Mouse (Mus musculus): ENCODE measurements around the gene Fchsd2. TPM values are rescaled to one million over a fixed set of nuclear protein-coding genes. Genes with fewer than 3 reads are reported as not detected.

The Fchsd2 gene
- polyA plus RNA-seq, 1 experiment from 2014 or later = 20.1 TPM

DNA sequence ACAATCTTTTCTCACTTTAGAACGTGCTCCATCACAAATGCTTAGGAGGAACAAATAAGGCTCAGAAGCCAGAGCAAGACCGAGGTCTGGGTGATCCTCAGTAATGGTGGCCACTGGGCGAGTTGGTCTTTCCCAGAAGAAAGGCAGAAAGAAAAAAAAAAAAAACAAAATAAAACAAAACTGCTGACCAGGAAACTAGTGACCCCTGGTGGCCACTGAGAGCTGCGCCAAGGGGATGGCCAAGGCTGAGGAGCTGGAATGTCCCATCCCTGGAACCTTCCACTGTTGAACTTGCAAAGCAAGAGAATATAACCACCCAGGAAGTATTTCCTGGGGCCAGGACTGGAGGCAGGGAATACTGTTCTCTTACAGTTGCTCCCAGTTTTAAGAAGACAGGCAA lies 195.8 kb downstream of the Fchsd2 start:
- no peak overlapping the region for H3K9ac ChIP-seq (ENCODE audit: low read depth, low read length)

DNA sequence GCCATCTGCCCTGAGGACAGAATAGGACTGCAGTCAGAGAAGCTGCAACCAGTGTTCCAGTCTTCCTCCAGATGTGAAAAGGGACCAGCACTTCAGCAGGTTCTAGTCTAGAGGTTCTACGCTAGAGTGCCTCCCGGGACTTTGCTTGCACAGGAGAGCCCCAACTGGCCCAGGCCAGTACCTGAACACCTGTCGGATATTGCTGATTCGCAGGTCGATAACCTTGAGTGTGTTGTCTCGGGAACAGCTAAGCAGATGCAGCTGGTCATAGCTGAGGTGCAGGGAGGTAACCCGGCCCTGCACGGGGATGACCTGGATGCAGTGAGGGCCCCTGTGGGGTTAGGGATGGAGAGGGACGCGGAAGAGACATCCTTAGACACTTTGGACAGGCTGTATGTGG lies 197.7 kb downstream of the Fchsd2 start:
- H3K4me3 ChIP-seq (ENCODE audit: low read depth, low read length) = no peak overlapping the region
- no peak overlapping the region for H3K4me2 ChIP-seq (replicated peaks; ENCODE audit: low read depth)
- H3K9ac ChIP-seq (ENCODE audit: low read depth, low read length) = no peak overlapping the region
- no peaks in the 10 kb centered on the region for H3K9me3 ChIP-seq (ENCODE audit: control insufficient read depth)
- no peak for ATAC-seq
- no peaks in the 10 kb centered on the region for H3K27me3 ChIP-seq (replicated peaks; ENCODE audit: control insufficient read depth, insufficient read depth, low read length)
- no peaks in the 10 kb centered on the region for H3K4me1 ChIP-seq (replicated peaks; ENCODE audit: control insufficient read depth, insufficient read depth, low read length)
- 88% methylated on average over 10 of the region's 10 CpGs for WGBS
- no peak overlapping the region for H3K27ac ChIP-seq (ENCODE audit: low read depth, low read length)
- TF ChIP-seq CTCF (IDR thresholded peaks at IDR 0.05; ENCODE audit: low read depth) = no peak
- peaks cover 27% of the 10 kb centered on the region for H3K36me3 ChIP-seq (ENCODE audit: control insufficient read depth, insufficient read depth)

More for the DNA sequence above, 195.8 kb downstream of the Fchsd2 start:
- Histone ChIP-seq H3K4me2 (replicated peaks; ENCODE audit: low read depth) (no peak overlapping the region), H3K4me3 (ENCODE audit: low read depth, low read length) (no peak overlapping the region), H3K36me3 (ENCODE audit: control insufficient read depth, insufficient read depth) (peaks cover 32% of the 10 kb centered on the region), H3K27me3 (replicated peaks; ENCODE audit: control insufficient read depth, insufficient read depth, low read length) (no peaks in the 10 kb centered on the region), H3K9me3 (ENCODE audit: control insufficient read depth) (no peaks in the 10 kb centered on the region), H3K4me1 (replicated peaks; ENCODE audit: control insufficient read depth, insufficient read depth, low read length) (no peaks in the 10 kb centered on the region), H3K27ac (ENCODE audit: low read depth, low read length) (no peak overlapping the region)
- WGBS = 35% methylated on average over 4 of the region's 4 CpGs
- no peak for ATAC-seq
- peak; percentile 82 for TF ChIP-seq CTCF (IDR thresholded peaks at IDR 0.05; ENCODE audit: low read depth)

DNA sequence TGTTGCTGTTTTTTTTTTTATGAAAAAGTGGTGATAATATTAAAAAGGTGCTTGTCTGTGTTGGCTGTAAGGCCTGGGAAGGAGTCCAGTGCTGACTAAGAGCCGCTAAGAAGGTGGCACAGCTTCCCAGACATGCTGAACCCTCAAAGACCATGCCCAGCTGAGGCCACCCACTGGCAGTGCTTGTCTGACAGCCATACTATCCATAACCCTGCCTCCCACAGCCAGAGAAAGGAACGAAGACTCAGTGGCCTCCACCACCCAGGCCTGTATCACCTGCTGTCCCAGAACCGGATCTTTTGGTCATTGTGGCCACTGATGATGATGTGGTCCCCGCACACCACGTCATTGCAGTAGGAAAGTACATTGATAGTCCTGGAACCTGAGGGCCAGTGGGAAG lies 198.5 kb downstream of the Fchsd2 start:
- ATAC-seq = no peak
- Histone ChIP-seq H3K4me2 (replicated peaks; ENCODE audit: low read depth) (no peak overlapping the region), H3K4me1 (replicated peaks; ENCODE audit: control insufficient read depth, insufficient read depth, low read length) (0 out of 2 replicates have a peak, but pooled peaks cover 2% of the 10 kb centered on the region), H3K9ac (ENCODE audit: low read depth, low read length) (no peak overlapping the region), H3K4me3 (ENCODE audit: low read depth, low read length) (no peak overlapping the region), H3K36me3 (ENCODE audit: control insufficient read depth, insufficient read depth) (peaks cover 23% of the 10 kb centered on the region; the same call in 1 of the 2 replicates), H3K9me3 (ENCODE audit: control insufficient read depth) (no peaks in the 10 kb centered on the region), H3K27me3 (replicated peaks; ENCODE audit: control insufficient read depth, insufficient read depth, low read length) (no peaks in the 10 kb centered on the region), H3K27ac (ENCODE audit: low read depth, low read length) (no peak overlapping the region)
- WGBS = 87% methylated on average over 5 of the region's 5 CpGs
- TF ChIP-seq CTCF (IDR thresholded peaks at IDR 0.05; ENCODE audit: low read depth) = no peak

DNA sequence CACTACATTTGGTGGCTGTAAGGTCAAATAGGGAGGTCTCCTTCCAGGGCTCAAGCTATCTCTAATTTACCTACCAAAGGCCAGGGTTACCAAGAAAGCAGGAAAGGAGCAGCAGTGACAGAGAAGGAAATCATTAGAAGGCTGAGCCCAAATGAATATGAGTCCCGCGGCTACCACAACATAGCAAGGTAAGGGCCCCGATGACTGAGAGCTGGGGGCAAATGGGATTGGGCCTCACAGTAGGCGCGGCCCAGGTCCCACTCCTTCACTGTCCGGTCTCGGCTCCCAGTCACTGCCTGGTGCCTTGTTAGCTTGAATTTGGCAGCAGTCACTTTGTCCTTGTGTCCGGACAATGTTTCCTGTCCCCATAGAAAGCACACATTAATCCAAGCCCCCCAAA lies 199.0 kb downstream of the Fchsd2 start:
- Histone ChIP-seq H3K9ac (ENCODE audit: low read depth, low read length) (no peak overlapping the region), H3K27me3 (replicated peaks; ENCODE audit: control insufficient read depth, insufficient read depth, low read length) (no peaks in the 10 kb centered on the region), H3K9me3 (ENCODE audit: control insufficient read depth) (no peaks in the 10 kb centered on the region), H3K4me3 (ENCODE audit: low read depth, low read length) (no peak overlapping the region), H3K4me1 (replicated peaks; ENCODE audit: control insufficient read depth, insufficient read depth, low read length) (0 out of 2 replicates have a peak, but pooled peaks cover 6% of the 10 kb centered on the region), H3K36me3 (ENCODE audit: control insufficient read depth, insufficient read depth) (peaks cover 23% of the 10 kb centered on the region; the same call in 1 of the 2 replicates), H3K4me2 (replicated peaks; ENCODE audit: low read depth) (no peak overlapping the region), H3K27ac (ENCODE audit: low read depth, low read length) (no peak overlapping the region)
- no peak for ATAC-seq
- TF ChIP-seq CTCF (IDR thresholded peaks at IDR 0.05; ENCODE audit: low read depth) = no peak
- WGBS = 87% methylated on average over 8 of the region's 8 CpGs

DNA sequence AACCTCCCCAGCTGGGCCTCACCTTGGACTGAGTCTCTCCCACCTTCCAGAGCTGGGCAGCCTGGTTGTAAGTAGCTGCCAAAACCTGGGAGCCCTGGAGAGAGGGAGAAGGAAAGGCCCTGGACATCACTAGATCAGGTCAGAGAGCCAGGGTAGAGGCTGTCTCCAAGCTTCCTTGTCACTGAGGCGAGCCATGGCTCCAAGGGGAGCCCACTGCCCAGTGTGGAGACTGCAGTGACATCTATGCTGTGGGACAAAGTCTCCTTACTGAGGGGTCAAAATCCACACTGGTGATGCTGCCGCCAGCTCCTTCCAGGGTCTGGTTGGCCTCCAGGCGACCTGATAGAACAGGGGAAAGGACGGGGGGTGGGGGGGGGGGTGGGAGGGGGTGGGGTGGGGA lies 199.4 kb downstream of the Fchsd2 start:
- no peak for TF ChIP-seq CTCF (IDR thresholded peaks at IDR 0.05; ENCODE audit: low read depth)
- no peak overlapping the region for H3K27ac ChIP-seq (ENCODE audit: low read depth, low read length)
- 68% methylated on average over 4 of the region's 4 CpGs for WGBS

DNA sequence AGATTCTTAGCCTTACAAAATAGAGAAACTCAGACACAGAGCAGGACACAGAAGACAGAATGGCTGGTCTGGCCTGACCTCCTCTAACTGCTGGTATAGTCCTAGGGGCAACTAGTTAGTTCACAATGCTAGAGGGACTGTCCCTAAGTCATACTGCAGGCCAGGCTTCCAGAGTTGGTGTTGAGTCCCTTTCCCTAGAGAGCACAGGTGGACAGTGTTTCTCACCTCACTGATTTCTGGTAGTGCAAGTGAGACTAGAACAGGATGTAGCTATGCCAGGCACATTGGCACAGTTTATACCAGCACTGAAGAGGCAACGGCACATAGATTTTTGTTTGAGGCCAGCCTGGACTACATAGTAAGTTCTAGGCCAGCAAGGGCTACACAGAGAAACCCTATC lies 200.0 kb downstream of the Fchsd2 start:
- Histone ChIP-seq H3K9me3 (ENCODE audit: control insufficient read depth) (no peaks in the 10 kb centered on the region), H3K27me3 (replicated peaks; ENCODE audit: control insufficient read depth, insufficient read depth, low read length) (no peaks in the 10 kb centered on the region), H3K9ac (ENCODE audit: low read depth, low read length) (no peak overlapping the region), H3K36me3 (ENCODE audit: control insufficient read depth, insufficient read depth) (peaks cover 19% of the 10 kb centered on the region; the same call in 1 of the 2 replicates), H3K4me1 (replicated peaks; ENCODE audit: control insufficient read depth, insufficient read depth, low read length) (peaks cover 12% of the 10 kb centered on the region; the same call in 1 of the 2 replicates), H3K27ac (ENCODE audit: low read depth, low read length) (no peak overlapping the region), H3K4me2 (replicated peaks; ENCODE audit: low read depth) (no peak overlapping the region), H3K4me3 (ENCODE audit: low read depth, low read length) (no peak overlapping the region)
- WGBS = 84% methylated on average over 1 of the region's 1 CpGs
- ATAC-seq = no peak
- TF ChIP-seq CTCF (IDR thresholded peaks at IDR 0.05; ENCODE audit: low read depth) = no peak

More for the DNA sequence above, 199.4 kb downstream of the Fchsd2 start:
- H3K9ac ChIP-seq (ENCODE audit: low read depth, low read length) = no peak overlapping the region
- peaks cover 23% of the 10 kb centered on the region; the same call in 1 of the 2 replicates for H3K36me3 ChIP-seq (ENCODE audit: control insufficient read depth, insufficient read depth)
- peaks cover 10% of the 10 kb centered on the region; the same call in 1 of the 2 replicates for H3K4me1 ChIP-seq (replicated peaks; ENCODE audit: control insufficient read depth, insufficient read depth, low read length)
- no peaks in the 10 kb centered on the region for H3K27me3 ChIP-seq (replicated peaks; ENCODE audit: control insufficient read depth, insufficient read depth, low read length)
- H3K9me3 ChIP-seq (ENCODE audit: control insufficient read depth) = no peaks in the 10 kb centered on the region
- no peak for ATAC-seq
- H3K4me3 ChIP-seq (ENCODE audit: low read depth, low read length) = no peak overlapping the region
- no peak overlapping the region for H3K4me2 ChIP-seq (replicated peaks; ENCODE audit: low read depth)

DNA sequence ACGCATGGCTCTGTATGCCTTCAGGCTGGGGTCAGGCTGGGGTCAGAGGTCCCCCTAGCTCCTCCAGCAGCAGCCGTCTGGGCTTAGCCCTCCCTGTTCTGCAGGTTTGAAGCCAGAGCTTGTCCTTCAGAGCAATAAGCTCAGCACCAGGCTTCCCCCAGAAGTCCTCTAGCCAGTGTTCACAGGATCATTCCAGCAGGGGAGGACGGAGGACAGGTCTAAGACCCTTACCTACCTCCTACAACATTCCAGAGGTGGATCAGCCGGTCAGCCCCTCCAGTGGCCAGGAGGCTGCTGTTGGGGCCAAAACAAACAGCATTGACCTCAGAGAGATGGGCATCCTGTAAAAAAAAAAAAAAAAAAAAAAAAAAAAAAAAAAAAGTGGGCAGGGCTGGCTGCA lies 200.5 kb downstream of the Fchsd2 start:
- Histone ChIP-seq H3K4me3 (ENCODE audit: low read depth, low read length) (no peak overlapping the region), H3K4me1 (replicated peaks; ENCODE audit: control insufficient read depth, insufficient read depth, low read length) (peaks cover 12% of the 10 kb centered on the region; the same call in 1 of the 2 replicates), H3K9ac (ENCODE audit: low read depth, low read length) (no peak overlapping the region), H3K36me3 (ENCODE audit: control insufficient read depth, insufficient read depth) (peaks cover 17% of the 10 kb centered on the region; the same call in 1 of the 2 replicates), H3K27ac (ENCODE audit: low read depth, low read length) (no peak overlapping the region), H3K9me3 (ENCODE audit: control insufficient read depth) (no peaks in the 10 kb centered on the region), H3K27me3 (replicated peaks; ENCODE audit: control insufficient read depth, insufficient read depth, low read length) (no peaks in the 10 kb centered on the region), H3K4me2 (replicated peaks; ENCODE audit: low read depth) (no peak overlapping the region)
- no peak for TF ChIP-seq CTCF (IDR thresholded peaks at IDR 0.05; ENCODE audit: low read depth)
- 68% methylated on average over 4 of the region's 4 CpGs for WGBS
- no peak for ATAC-seq

Data from intestine, postnatal 0 days (tissue).